Mouse (Mus musculus) CH12.LX (cell line): ENCODE measurements at regions not wholly inside any gene's neighbourhood (a gene's known extent, or its start where the extent isn't known, plus 50 kb on each side); places are given as distances from the start of the nearest gene placed in this dataset.

Source experiments
- DNase-seq: peaks from one replicate; pipeline ENCODE4 v3.0.0-alpha.2; 2013; ENCODE audit errors: extremely low read depth
- H3K27ac ChIP-seq: 2 replicates; pipeline ENCODE4 v1.5.1; 2012; ENCODE audit warnings: low read depth, mild to moderate bottlenecking, control low read depth, moderate library complexity; ENCODE audit not compliant: insufficient read depth
- H3K27me3 ChIP-seq: replicated peaks from 2 replicates; pipeline ENCODE3; 2012; ENCODE audit warnings: inconsistent platforms
- H3K36me3 ChIP-seq, 2 experiments: replicated peaks in 1 of 2; 2 replicates each; pipeline versions ENCODE3 to v1.6.1; 2012; ENCODE audit warnings: inconsistent platforms in 1 of 2, low read length in 1 of 2, mild to moderate bottlenecking in 1 of 2, mixed read lengths in 1 of 2, moderate library complexity in 1 of 2; ENCODE audit not compliant: control insufficient read depth in 1 of 2, insufficient read depth in 1 of 2
- H3K4me1 ChIP-seq, 2 experiments: 2 replicates each; pipeline ENCODE4 v1.6.1; 2012; ENCODE audit warnings: inconsistent platforms in 1 of 2, moderate library complexity in 1 of 2; ENCODE audit not compliant: insufficient read depth in 2 of 2, control insufficient read depth in 1 of 2
- H3K4me2 ChIP-seq: 2 replicates; pipeline ENCODE4 v1.6.1; 2012; ENCODE audit warnings: low read depth, mild to moderate bottlenecking, control low read depth; ENCODE audit not compliant: poor library complexity, insufficient read depth, severe bottlenecking
- H3K4me3 ChIP-seq, 3 experiments: fragments of 150-350 bp in 1 of 3; sonication (generic) in 1 of 3; replicated peaks in 1 of 3; 2 replicates each; pipeline versions ENCODE3 to v1.5.1; 2011 to 2012; ENCODE audit warnings: low read depth in 2 of 3, low read length in 2 of 3, mild to moderate bottlenecking in 2 of 3, moderate library complexity in 2 of 3, control low read depth in 1 of 3, improper control_type of control experiment in 1 of 3, inconsistent platforms in 1 of 3, mixed read lengths in 1 of 3; ENCODE audit not compliant: poor library complexity in 1 of 3
- H3K79me2 ChIP-seq: replicated peaks from 2 replicates; pipeline ENCODE4 v1.6.1; 2012; ENCODE audit warnings: mild to moderate bottlenecking, moderate library complexity; ENCODE audit not compliant: control insufficient read depth, poor library complexity, insufficient read depth, severe bottlenecking; ENCODE audit errors: extremely low read depth
- H3K9ac ChIP-seq: 2 replicates; pipeline ENCODE4 v1.6.1; 2012; ENCODE audit warnings: low read depth, mild to moderate bottlenecking, control low read depth, moderate library complexity; ENCODE audit not compliant: insufficient read depth
- H3K9me3 ChIP-seq: replicated peaks from 2 replicates; pipeline ENCODE3; 2012; ENCODE audit warnings: low read length, inconsistent platforms, mixed read lengths
- BHLHE40 ChIP-seq: IDR thresholded peaks from 2 replicates; pipeline ENCODE4 v1.6.1; 2011; ENCODE audit warnings: mild to moderate bottlenecking, low read depth, low read length, improper control_type of control experiment
- E2F4 ChIP-seq: IDR thresholded peaks from 2 replicates; pipeline ENCODE4 v1.6.1; 2011; ENCODE audit warnings: low read depth, low read length, improper control_type of control experiment; ENCODE audit not compliant: insufficient replicate concordance
- ELF1 ChIP-seq: IDR thresholded peaks from 2 replicates; pipeline ENCODE4 v1.6.1; 2014; ENCODE audit warnings: low read depth, mild to moderate bottlenecking, inconsistent platforms, low read length, improper control_type of control experiment
- ETS1 ChIP-seq: conservative IDR thresholded peaks from 2 replicates; pipeline ENCODE4 v1.6.1; 2012; ENCODE audit warnings: low read depth, mild to moderate bottlenecking, inconsistent platforms, low read length, improper control_type of control experiment, moderate library complexity
- IRF4 ChIP-seq: IDR thresholded peaks from 2 replicates; pipeline ENCODE4 v1.6.1; 2014; ENCODE audit warnings: low read depth, mild to moderate bottlenecking, inconsistent platforms, low read length, improper control_type of control experiment
- JUND ChIP-seq: conservative IDR thresholded peaks from 2 replicates; pipeline ENCODE4 v1.6.1; 2011; ENCODE audit warnings: low read depth, low read length, improper control_type of control experiment
- KAT2A ChIP-seq: IDR thresholded peaks from 2 replicates; pipeline ENCODE4 v1.6.1; 2012; ENCODE audit warnings: low read length, improper control_type of control experiment, inconsistent platforms; ENCODE audit not compliant: insufficient replicate concordance
- MAFK ChIP-seq: IDR thresholded peaks from 2 replicates; pipeline ENCODE4 v1.6.1; 2011; ENCODE audit warnings: low read length, improper control_type of control experiment; ENCODE audit not compliant: insufficient replicate concordance
- MAX ChIP-seq: IDR thresholded peaks from 2 replicates; pipeline ENCODE4 v1.6.1; 2011; ENCODE audit warnings: low read length, improper control_type of control experiment
- MXI1 ChIP-seq: IDR thresholded peaks from 2 replicates; pipeline ENCODE4 v1.6.1; 2011; ENCODE audit warnings: mild to moderate bottlenecking, low read depth, low read length, improper control_type of control experiment
- MYC ChIP-seq: IDR thresholded peaks from 2 replicates; pipeline ENCODE4 v1.6.1; 2011; ENCODE audit warnings: low read depth, mild to moderate bottlenecking, improper control_type of control experiment, low read length
- NELFE ChIP-seq: IDR thresholded peaks from 2 replicates; pipeline ENCODE4 v1.6.1; 2011; ENCODE audit warnings: low read depth, low read length, improper control_type of control experiment
- POLR2A ChIP-seq: IDR thresholded peaks from 2 replicates; pipeline ENCODE4 v1.6.1; 2011; ENCODE audit warnings: low read depth, mild to moderate bottlenecking, improper control_type of control experiment, low read length
- RCOR1 ChIP-seq: conservative IDR thresholded peaks from 2 replicates; pipeline ENCODE4 v1.6.1; 2012; ENCODE audit warnings: low read depth, mild to moderate bottlenecking, inconsistent platforms, low read length, improper control_type of control experiment
- SIN3A ChIP-seq: IDR thresholded peaks from 2 replicates; pipeline ENCODE4 v1.6.1; 2012; ENCODE audit warnings: low read length, improper control_type of control experiment, inconsistent platforms
- USF1 ChIP-seq: IDR thresholded peaks from 2 replicates; pipeline ENCODE4 v1.6.1; 2014; ENCODE audit warnings: low read depth, mild to moderate bottlenecking, inconsistent platforms, low read length, improper control_type of control experiment
- ZC3H11A ChIP-seq: IDR thresholded peaks from 2 replicates; pipeline ENCODE4 v1.6.1; 2012; ENCODE audit warnings: low read depth, mild to moderate bottlenecking, inconsistent platforms, low read length, improper control_type of control experiment
- ZMIZ1 ChIP-seq: IDR thresholded peaks from 2 replicates; pipeline ENCODE4 v1.6.1; 2012; ENCODE audit warnings: low read depth, mild to moderate bottlenecking, inconsistent platforms, low read length, improper control_type of control experiment
- ZNF384 ChIP-seq: IDR thresholded peaks from 2 replicates; pipeline ENCODE4 v1.6.1; 2012; ENCODE audit warnings: low read depth, low read length, improper control_type of control experiment, inconsistent platforms
- dilution Hi-C: fragments of 300-500 bp; cut with MboI; formaldehyde crosslinking; loops from 2 replicates; pipeline ENCODE4 v1.14.3; 2020; ENCODE audit warnings: low sequenced_read_pairs; ENCODE audit not compliant: extremely low pct_unique_long_range_greater_than_20kb, extremely low pct_ligation_motif_present
- in situ Hi-C: fragments of 300-500 bp; cut with MboI; formaldehyde crosslinking; loops from 3 replicates; pipeline ENCODE4 v1.14.3; 2019; ENCODE audit warnings: low sequenced_read_pairs, low pct_ligation_motif_present, low pct_unique_long_range_greater_than_20kb, mixed read lengths

- DNase-seq: no peak
- H3K27me3 ChIP-seq: no peaks in the 10 kb centered on the region
- in situ Hi-C loops: no loop called here
Observed at GRCm38 (mm10) chr7:83075159-83075952, 208.2 kb downstream of the Mex3b start.

GRCm38 (mm10) chr7:83077035-83077918, 210.1 kb downstream of the Mex3b start:
- TF ChIP-seq MYC: no peak
- TF ChIP-seq BHLHE40: no peak
- TF ChIP-seq ZNF384: no peak
- TF ChIP-seq ELF1: no peak
- no peak for TF ChIP-seq POLR2A
- TF ChIP-seq E2F4: no peak
- no peak for TF ChIP-seq USF1
- no peak for TF ChIP-seq IRF4
- TF ChIP-seq MXI1: no peak
- no peak for TF ChIP-seq MAX
- TF ChIP-seq NELFE: no peak
- TF ChIP-seq KAT2A: no peak
- no peak for TF ChIP-seq ZC3H11A
- no peak for TF ChIP-seq JUND
- no peak for TF ChIP-seq ETS1
- TF ChIP-seq MAFK: no peak
- TF ChIP-seq, all 38 proteins: peak for 0
- DNase-seq: no peak
- H3K9me3 ChIP-seq: no peaks in the 10 kb centered on the region
- H3K4me1 ChIP-seq: no peaks in the 10 kb centered on the region
- no peak overlapping the region for H3K4me2 ChIP-seq
- H3K36me3 ChIP-seq: no peaks in the 10 kb centered on the region
- no peaks in the 10 kb centered on the region for H3K79me2 ChIP-seq
- dilution Hi-C loops: no loop called here
- no peak overlapping the region for H3K9ac ChIP-seq
- H3K4me3 ChIP-seq: no peak overlapping the region
- H3K27me3 ChIP-seq: no peaks in the 10 kb centered on the region
- no peak overlapping the region for H3K27ac ChIP-seq
- in situ Hi-C loops: no loop called here

More at GRCm38 (mm10) chr7:83075159-83075952, 208.2 kb downstream of the Mex3b start:
- Histone ChIP-seq H3K4me1 (no peaks in the 10 kb centered on the region), H3K79me2 (no peaks in the 10 kb centered on the region), H3K4me2 (no peak overlapping the region), H3K4me3 (no peak overlapping the region), H3K27ac (no peak overlapping the region), H3K9me3 (no peaks in the 10 kb centered on the region), H3K36me3 (no peaks in the 10 kb centered on the region), H3K9ac (no peak overlapping the region)
- dilution Hi-C loops: no loop called here
- no peak for TF ChIP-seq SIN3A
- no peak for TF ChIP-seq ELF1
- no peak for TF ChIP-seq MYC
- no peak for TF ChIP-seq RCOR1
- TF ChIP-seq E2F4: no peak
- no peak for TF ChIP-seq ZC3H11A
- TF ChIP-seq ZMIZ1: no peak
- no peak for TF ChIP-seq MXI1
- TF ChIP-seq BHLHE40: no peak
